Comparison of ENCODE assay signal across 9 mouse cellular contexts in genomic region chr9:111153026-111153425, GRCm38 (mm10).
"Had no signal": no experiment of that assay in that cellular context is flagged by ENCODE, and none has a peak within 500 bp of the region (broad histone marks: within the 10 kb centered on the region; RNA-seq: fewer than 3 reads in every experiment).

No protein-coding gene starts in this region.

- DNase-seq: kidney, postnatal 10 days; kidney, postnatal 4 days; left cerebral cortex, postnatal 4 days; liver, postnatal 0 days; lung, embryonic 14.5 days; thymus, adult 18-20 months; thymus, postnatal 36 days had no signal

- ATAC-seq: liver, postnatal 0 days; lung, postnatal 0 days; midbrain, embryonic 15.5 days had no signal
